Mouse (Mus musculus) left cerebral cortex, postnatal 14 days (tissue): Measurements from ENCODE around the gene Fosl1. TPM values are rescaled to one million over a fixed set of nuclear protein-coding genes. Genes with fewer than 3 reads are reported as not detected.
"Not testable (repeated sequence)": the region's sequence is repeated elsewhere in the genome, so short reads cannot be mapped to it uniquely, and the experiment has no call there.

Source experiments
- DNase-seq, 2 experiments: peaks; one replicate each; pipeline ENCODE4 v3.0.0; 2021 to 2022; ENCODE audit warnings: low spot score in 2 of 2, mixed read lengths in 1 of 2
- intact Hi-C: fragments of 180-260 bp; cut with DNase I; formaldehyde crosslinking; loops from one replicate; pipeline ENCODE4 v1.15.1; 2025
- long read RNA-seq, 2 experiments: library from polyadenylated mRNA; stranded (forward); transcript quantifications; one replicate each; pipeline ENCODE4 v2.0.0; 2021
- total RNA-seq, 2 experiments: library from RNA; stranded (reverse); gene quantifications; 2 replicates each; pipeline ENCODE4 v1.2.3; 2021

The Fosl1 gene
- total RNA-seq = not detected
- long read RNA-seq, experiment 1 = 0 reads
- long read RNA-seq, experiment 2, partial matches to known transcripts = 0 of 1 reads
- long read RNA-seq, experiment 2, other reads (novel, unspliced or antisense) = 1 of 1 reads

DNA sequence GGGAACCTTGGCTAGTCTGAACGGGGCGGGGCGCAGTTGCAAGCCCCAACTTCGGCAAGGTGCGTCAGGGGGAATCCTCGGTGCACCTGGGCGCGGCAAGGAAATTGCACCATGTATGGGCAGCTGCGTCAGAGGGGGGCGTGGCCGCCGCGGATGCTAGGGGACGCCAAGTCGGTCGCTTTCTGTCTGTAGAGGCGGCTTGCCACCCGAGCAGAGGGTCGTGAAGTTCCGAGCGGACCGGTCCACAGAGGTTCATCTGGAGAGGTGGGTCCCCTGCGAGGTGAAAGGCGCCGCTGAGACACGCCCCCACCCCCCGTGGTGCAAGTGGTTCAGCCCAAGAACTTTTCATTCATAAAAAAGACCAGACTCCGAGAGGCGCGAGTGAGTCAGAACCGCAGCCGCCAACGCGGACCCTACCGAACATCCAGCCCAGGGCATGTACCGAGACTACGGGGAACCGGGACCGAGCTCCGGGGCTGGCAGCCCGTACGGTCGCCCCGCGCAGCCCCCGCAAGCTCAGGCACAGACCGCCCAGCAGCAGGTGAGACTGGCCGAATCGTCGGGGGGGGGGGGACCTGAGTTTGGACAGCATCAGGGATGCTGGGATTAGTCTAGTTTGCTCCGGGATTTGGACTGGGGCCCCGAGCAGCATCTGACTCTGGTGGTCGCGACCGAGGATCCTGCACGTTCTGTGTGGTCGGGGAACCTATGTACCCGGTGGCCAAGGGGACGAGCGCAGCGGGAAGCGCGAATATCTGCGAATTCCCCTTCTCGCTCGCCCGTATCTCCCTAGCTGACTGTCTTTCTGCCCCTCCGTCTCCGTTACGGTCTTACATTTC, at the start of gene Fosl1:
Fosl1 (plus strand) TSS at position 33 of the 839 bp plus-strand sequence.
- intact Hi-C loops = no loop called here
- DNase-seq = peak; percentile 67 to 70

- intact Hi-C loops = not testable (repeated sequence)
Observed at GRCm38 (mm10) chr19:5401073-5401472, 46.3 kb upstream of the Fosl1 start.

DNA sequence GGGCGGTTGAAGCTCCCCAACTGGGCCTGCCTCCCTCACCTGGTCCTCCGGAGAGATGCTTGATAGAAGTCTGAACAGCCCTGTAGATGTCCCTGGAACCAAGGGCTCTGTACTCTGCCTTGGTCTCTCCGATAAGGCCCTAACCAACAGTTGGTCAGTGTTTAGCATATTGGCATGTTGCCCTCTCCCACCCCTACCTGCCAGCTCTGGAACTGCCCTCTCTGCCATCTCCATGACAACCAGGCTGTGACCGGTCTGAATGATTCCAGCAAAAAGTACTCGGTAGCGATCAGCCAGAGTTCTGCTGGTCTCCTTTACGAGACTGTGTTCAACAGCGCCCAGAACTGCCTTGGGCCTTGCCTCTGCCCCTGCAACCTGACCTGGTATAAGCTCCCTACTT, 45.1 kb upstream of the Fosl1 start, which contains the start of gene Tsga10ip:
Tsga10ip (minus strand) TSS at position 234 of the 400 bp plus-strand sequence.
- no peak for DNase-seq
- intact Hi-C loops = no loop called here

More at GRCm38 (mm10) chr19:5401073-5401472, 46.3 kb upstream of the Fosl1 start:
- DNase-seq = not testable (repeated sequence)

- intact Hi-C loops = no loop called here
- no peak for DNase-seq
Observed at GRCm38 (mm10) chr19:5405924-5406323, 41.4 kb upstream of the Fosl1 start.

DNA sequence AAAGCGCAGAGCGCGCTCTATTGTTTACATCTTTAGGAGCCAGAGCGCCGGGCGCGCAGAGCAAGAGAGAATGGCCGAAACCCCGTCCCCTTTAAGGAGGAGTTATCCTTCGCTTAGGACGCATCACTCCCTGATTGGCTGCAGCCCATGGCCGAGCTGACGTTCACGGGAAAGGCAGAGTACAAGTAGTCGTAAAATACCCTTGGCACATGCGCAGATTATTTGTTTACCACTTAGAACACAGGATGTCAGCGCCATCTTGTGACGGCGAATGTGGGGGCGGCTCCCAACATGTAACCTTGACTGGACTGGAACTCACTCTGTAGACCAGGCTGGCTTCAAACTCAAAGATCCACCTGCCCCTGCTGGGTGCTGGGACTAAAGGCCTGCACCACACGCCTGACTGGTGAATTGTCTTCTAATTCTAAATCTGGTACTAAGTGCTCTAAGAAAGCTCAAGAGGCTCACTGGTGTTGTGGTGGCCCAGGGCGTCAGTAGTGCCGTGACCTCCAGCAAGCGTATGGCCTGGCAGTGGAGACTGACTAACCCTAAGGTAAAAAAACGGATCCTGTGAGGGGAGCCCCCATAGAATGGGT, 40.7 kb upstream of the Fosl1 start:
- DNase-seq, intact Hi-C loops: not testable (repeated sequence)

GRCm38 (mm10) chr19:5407133-5407532, 40.2 kb upstream of the Fosl1 start:
- peak; percentile 55 to 56 for DNase-seq
- intact Hi-C loops = no loop called here

GRCm38 (mm10) chr19:5408057-5409001, 39.0 kb upstream of the Fosl1 start:
- DNase-seq = no peak
- intact Hi-C loops = no loop called here

GRCm38 (mm10) chr19:5409068-5409467, 38.3 kb upstream of the Fosl1 start:
- intact Hi-C loops = no loop called here
- DNase-seq = no peak

- intact Hi-C loops = no loop called here
- no peak for DNase-seq
Observed at GRCm38 (mm10) chr19:5410641-5411040, 36.7 kb upstream of the Fosl1 start.

DNA sequence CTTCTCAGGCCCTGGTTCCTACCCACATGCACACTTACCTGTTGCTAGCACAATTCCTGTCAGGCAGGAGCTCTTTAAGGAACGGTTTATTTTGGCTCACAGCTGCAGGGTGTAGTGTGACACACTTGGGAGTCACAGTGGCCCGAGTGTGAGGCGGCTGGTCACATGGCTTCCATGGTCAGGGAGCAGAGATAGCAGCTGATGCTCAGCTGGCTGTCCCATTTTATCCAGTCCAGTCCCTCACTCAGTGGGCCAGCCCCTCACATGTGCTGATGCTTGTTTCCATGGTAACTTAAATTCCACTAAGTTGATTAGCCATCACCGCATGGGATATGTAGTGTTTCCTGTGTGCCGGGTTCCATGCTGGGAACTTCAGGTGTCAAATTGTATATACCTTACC, 35.4 kb upstream of the Fosl1 start:
- intact Hi-C loops = no loop called here
- DNase-seq = no peak

- intact Hi-C loops = no loop called here
- no peak for DNase-seq
Observed at GRCm38 (mm10) chr19:5413840-5414239, 33.5 kb upstream of the Fosl1 start.

DNA sequence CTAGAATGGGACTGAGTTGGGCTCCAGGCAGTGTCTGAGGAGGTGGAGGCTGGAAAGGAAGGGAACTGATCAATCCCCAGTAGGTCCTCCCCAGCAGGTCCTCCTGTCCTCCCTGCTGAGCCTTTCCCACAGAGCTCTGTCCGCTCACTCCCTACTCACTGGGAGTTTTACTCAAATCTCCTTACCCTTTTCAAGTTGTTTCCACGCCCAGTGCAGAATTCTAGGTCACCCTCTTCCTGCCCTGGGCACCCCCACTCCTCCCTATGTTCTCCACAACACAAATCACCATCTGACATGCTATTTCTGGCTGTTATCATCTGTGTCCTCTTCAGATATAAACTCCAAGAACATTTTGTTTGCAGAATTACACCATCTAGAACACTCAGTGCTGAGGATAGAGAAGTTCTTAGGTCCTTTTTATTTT, 32.8 kb upstream of the Fosl1 start:
- intact Hi-C loops = no loop called here
- DNase-seq = peak in 1 of 2 experiments; percentile 73

GRCm38 (mm10) chr19:5418750-5419466, 28.4 kb upstream of the Fosl1 start:
- DNase-seq = no peak
- intact Hi-C loops = no loop called here

GRCm38 (mm10) chr19:5419630-5420029, 27.7 kb upstream of the Fosl1 start:
- intact Hi-C loops = no loop called here
- DNase-seq = no peak

DNA sequence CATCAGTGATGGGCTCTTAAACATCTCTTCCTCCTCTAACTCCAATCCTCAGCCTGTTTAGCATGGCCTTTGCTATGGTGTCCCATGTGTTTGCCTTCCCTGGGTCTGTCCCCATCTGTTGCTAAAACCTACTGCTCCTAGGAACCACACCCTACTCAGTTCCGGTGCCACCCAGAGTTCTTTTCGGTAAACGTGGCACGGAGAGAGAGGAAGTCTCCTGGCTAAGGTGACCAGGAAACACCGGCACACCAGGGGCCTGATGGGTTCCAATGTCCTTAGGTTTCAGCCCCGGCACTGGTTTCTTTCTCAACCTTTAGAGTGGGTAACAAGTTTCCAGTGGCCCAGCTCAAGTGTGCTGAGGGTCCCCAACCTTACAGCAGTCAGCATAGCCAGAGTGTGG, 26.8 kb upstream of the Fosl1 start:
- intact Hi-C loops = no loop called here

DNA sequence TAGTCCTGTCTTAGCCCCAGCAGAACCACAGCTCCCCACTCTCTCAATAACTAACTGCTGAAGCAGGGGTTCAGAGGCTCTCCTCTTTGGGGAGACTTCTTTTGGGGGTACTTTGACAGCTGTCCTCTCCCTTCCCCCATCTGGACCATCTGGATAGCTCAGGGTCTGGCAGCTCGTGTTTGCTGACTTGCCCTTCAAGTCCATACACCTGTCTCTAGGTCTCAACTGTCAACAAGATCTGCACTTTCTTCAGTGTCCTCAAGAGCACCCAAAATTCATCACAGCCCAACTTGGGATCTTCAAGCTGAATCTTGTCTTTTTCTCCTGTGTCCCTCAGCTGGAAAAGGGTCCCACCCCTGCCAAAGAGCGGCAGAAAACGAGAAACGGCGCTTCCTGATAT, 25.6 kb upstream of the Fosl1 start:
- intact Hi-C loops = no loop called here
- no peak for DNase-seq

More for the DNA sequence above, 26.8 kb upstream of the Fosl1 start:
- DNase-seq = no peak

- intact Hi-C loops = no loop called here
- no peak for DNase-seq
Observed at GRCm38 (mm10) chr19:5422267-5422666, 25.1 kb upstream of the Fosl1 start.

GRCm38 (mm10) chr19:5422895-5423443, 24.4 kb upstream of the Fosl1 start:
- no peak for DNase-seq

DNA sequence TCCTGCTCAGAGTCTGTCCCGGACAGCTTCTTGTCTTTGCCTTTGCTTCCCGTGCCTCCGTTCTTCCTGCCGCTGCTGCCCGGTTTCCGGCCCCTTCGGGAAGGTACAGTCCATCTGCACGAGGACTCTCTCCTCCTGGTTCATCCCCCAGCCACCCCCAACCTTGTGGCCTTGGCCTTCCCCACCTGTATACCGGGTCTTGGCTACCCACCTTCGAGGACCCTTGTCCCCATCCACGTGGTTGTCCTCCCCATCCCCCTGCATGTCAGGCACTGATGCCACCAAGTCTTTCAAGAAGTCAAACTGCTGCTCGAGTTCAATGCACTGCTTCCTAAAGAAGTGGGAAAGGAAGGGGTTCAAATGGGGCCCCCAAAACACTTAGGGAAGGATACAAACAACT, 23.8 kb upstream of the Fosl1 start:
- intact Hi-C loops = no loop called here
- no peak for DNase-seq

More at GRCm38 (mm10) chr19:5422895-5423443, 24.4 kb upstream of the Fosl1 start:
- intact Hi-C loops = no loop called here
